Mouse (Mus musculus) Patski (cell line): ENCODE data around the gene Nelfb. TPM values are rescaled to one million over a fixed set of nuclear protein-coding genes. Genes with fewer than 3 reads are reported as not detected.

Experiments
- ATAC-seq: fragments of 100-300 bp; one replicate; pipeline ENCODE4 v1.8.0; 2021
- CTCF ChIA-PET: fragments of 350-600 bp; sonication (Branson Sonifier 250); formaldehyde crosslinking; loops from one replicate; lab custom pipeline; 2022; ENCODE audit warnings: inconsistent platforms; lab: Charles Lee
- POLR2A ChIA-PET: fragments of 350-600 bp; sonication (Branson Sonifier 250); formaldehyde crosslinking; loops from one replicate; lab custom pipeline; 2022; ENCODE audit warnings: antibody characterized with exemption, inconsistent platforms; lab: Charles Lee
- DNase-seq: peaks from one replicate; pipeline ENCODE4 v3.0.0-alpha.2; 2011; ENCODE audit warnings: low read depth, low spot score
- H3K27me3 ChIP-seq: fragments of 371-371 bp; one replicate; pipeline ENCODE4 v1.5.1; 2021
- CTCF ChIP-seq: fragments of 100-300 bp; IDR thresholded peaks from one replicate; pipeline ENCODE4 v1.5.1; 2021
- in situ Hi-C: fragments of 300-500 bp; cut with MboI; formaldehyde crosslinking; loops from 3 replicates; pipeline ENCODE4 v1.11.1; 2018; ENCODE audit warnings: low pct_unique_long_range_greater_than_20kb, mixed read lengths
- polyA plus RNA-seq: library from polyadenylated mRNA; unstranded; gene quantifications from one replicate; pipeline ENCODE4 v1.2.3, GENCODE M21; 2021

Gene Nelfb
- polyA plus RNA-seq, 1 experiment from 2014 or later, result 75.7 TPM

DNA sequence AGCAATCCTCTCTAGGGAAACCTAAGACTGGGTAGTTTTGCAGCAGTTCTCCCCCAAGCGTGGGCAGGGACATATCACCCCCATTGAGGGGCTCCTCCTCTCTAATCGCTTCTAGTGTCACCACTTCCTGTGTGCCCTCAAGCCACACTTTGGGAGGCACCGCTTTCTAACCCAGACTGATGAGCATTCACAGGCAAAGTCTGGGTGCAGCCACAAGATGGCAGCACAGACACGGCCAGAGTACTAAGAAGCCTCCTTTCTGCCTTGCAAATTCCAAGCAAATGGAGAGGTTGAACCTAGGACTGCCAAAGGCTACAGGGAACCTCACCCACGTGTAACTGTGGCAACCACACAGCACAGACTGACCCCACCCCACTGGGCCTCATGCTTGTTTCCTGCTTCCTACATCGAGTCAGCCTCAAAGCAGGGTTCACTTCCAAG is 17.9 kb downstream of the Nelfb start:
- DNase-seq (no peak), ATAC-seq (peak; percentile 70)
- no peaks in the 10 kb centered on the region for H3K27me3 ChIP-seq
- TF ChIP-seq CTCF, result no peak
- in situ Hi-C loops, result no loop called here
- ChIA-PET CTCF (interaction anchor here (1.1 to 2.2 kb wide), 6 partner anchors 10 to 77 kb away, joined by 3 to 25 read pairs (median 6); partner anchors contain the start of gene Nelfb), POLR2A (no interaction called here)

GRCm38 (mm10) chr2:25187841-25188240 is 23.4 kb downstream of the Nelfb start:
- in situ Hi-C loops, result no loop called here
- POLR2A ChIA-PET, result no interaction called here
- peaks cover 6% of the 10 kb centered on the region for H3K27me3 ChIP-seq
- no peak for DNase-seq
- no peak for ATAC-seq
- CTCF ChIA-PET, result interaction anchor here (1.1 to 1.5 kb wide), 2 partner anchors 9 to 41 kb away, joined by 3 to 5 read pairs; no protein-coding TSS in a partner anchor
- TF ChIP-seq CTCF, result no peak

DNA sequence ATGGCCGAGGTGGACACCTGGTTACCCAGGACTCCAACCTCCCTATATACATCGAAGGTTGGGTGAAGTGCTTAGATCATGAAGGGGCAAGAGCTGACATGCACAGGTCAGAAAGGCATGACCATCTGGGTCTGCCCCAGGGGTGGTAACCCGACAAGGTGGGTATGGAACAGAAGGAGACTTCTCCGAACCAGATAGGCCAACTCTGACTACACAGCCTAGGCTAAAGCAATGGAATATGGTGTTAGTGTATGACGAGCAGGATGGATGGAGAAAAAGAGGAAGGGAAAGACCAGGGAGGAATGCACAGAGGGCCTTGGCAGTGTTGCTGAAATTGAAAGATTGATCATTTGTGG is 24.7 kb downstream of the Nelfb start:
- ChIA-PET CTCF (no interaction called here), POLR2A (no interaction called here)
- TF ChIP-seq CTCF, result no peak
- ATAC-seq (no peak), DNase-seq (no peak)
- in situ Hi-C loops, result no loop called here
- peaks cover 19% of the 10 kb centered on the region for H3K27me3 ChIP-seq

DNA sequence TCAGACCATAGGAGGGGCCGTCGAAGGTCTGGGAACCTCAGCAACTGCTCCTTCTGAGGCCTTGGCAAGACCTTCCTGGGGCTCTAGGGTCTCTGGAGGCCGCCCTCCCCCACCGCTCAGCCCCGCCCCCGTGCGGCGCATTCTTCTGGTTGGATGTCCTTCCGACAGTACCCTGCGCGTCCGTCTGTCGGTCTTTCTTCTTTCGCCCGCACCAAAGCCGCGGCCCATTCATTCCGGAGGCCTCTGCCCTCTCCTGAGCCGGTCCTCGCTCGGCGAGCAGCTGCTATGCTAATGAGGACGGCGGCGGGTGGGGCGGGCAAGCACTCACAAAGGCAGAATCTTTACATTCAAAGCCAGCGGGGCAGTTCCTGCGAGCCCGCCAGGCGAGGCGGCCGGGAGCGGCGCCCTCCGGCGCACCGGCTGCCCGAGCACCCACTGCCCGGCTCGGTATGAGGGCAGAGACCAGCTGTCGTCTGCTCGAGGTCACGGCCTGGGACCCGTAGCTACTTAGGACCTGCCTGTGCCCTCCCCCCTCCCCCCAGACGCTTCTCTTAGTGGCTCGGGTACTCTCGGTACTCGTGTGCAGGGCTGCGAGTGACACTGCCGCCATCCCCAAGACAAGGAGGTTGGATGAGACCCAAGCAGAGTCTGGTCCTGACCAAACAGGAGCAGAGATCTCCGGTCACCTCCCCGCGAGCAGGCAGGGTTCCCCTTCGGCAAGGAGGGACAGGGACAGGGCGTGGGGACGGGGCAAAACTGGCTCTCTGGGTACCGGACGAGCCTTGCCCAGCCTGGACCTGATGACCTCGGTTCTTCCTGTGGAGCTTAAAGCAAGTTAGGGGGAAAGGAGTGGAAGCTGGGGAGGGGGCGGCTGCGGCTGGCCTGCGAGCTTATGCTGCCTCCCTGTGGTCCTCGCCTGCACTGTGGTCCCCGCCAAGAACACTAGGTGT is 25.4 kb downstream of the Nelfb start:
- peaks cover 25% of the 10 kb centered on the region for H3K27me3 ChIP-seq
- ATAC-seq (no peak), DNase-seq (no peak)
- no peak for TF ChIP-seq CTCF
- in situ Hi-C loops, result no loop called here
- ChIA-PET POLR2A (no interaction called here), CTCF (no interaction called here)

DNA sequence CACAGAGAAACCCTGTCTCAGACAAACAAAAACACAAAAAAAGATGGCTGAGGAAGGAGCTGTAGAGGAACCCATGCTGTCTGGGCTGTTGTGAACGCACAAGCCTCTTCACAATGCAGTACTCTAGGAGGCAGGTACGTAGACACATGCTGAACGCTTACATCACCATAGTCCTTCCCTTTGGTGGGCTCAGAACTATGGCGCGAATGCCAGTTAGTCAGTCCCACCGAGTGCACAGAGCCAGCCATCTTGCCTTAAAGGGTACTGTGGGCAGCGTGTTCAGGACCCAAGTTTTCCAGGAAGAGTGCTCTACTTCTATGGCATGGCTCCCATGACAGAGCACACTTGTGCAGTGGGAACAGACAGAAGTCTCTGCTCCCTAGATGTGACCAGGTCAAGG is 26.8 kb downstream of the Nelfb start:
- CTCF ChIA-PET, result no interaction called here
- ATAC-seq (no peak), DNase-seq (no peak)
- peaks cover 37% of the 10 kb centered on the region for H3K27me3 ChIP-seq
- POLR2A ChIA-PET, result no interaction called here
- in situ Hi-C loops, result no loop called here
- TF ChIP-seq CTCF, result no peak

DNA sequence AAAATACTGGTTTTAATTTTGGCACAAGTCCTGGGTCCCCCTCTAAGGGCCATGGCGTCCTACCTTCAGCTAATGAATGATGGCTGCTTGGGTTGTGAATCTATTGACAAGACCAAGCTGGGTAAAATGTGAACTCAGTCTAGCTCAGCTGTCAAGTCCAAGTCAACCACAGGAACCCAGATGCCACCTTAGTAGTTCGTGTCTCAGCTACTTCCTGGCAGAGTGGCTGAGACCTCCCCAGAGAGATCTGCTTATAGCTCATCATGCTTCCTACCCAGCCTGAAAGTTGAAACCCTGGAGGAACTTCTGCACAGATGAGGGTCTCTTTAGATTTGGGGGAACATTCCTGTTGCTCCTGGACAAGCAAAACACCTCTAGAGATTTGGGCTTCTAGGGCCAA is 28.0 kb downstream of the Nelfb start:
- no peak for DNase-seq
- no peak for TF ChIP-seq CTCF
- peaks cover 42% of the 10 kb centered on the region for H3K27me3 ChIP-seq
- in situ Hi-C loops, result no loop called here
- ChIA-PET POLR2A (no interaction called here), CTCF (interaction anchor here (1.0 kb wide), 1 partner anchor 45 kb away, joined by 3 read pairs; no protein-coding TSS in a partner anchor)
- no peak for ATAC-seq

GRCm38 (mm10) chr2:25182664-25183063 is 28.6 kb downstream of the Nelfb start:
- ChIA-PET CTCF (no interaction called here), POLR2A (no interaction called here)
- TF ChIP-seq CTCF, result no peak
- peaks cover 42% of the 10 kb centered on the region for H3K27me3 ChIP-seq
- in situ Hi-C loops, result no loop called here
- DNase-seq, result no peak
- ATAC-seq, result no peak

DNA sequence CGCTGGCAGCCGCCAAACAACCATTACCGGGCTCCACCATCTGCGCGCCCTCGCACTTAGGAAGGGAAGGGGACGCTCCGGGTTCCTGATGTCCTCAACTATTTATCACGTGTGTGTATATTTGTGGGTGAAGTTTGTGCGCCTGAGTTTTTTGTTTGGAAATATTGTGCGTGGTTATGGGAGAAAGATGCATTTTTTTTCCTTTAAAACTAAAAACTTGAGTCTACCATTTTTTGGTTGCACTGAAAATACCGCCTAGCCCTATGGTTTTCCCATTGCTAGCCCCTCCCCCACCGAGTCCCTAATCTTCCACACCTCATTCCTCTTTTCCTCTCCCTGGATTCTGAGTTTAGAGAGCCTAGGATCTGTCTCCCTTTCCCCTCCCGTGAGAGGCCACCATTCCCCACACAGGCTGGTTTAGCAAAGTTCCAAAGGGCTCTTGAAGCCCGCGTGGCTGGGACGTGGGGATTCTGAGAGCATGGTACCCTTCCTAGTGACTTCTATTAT is 29.3 kb downstream of the Nelfb start:
- in situ Hi-C loops, result no loop called here
- no peak for DNase-seq

DNA sequence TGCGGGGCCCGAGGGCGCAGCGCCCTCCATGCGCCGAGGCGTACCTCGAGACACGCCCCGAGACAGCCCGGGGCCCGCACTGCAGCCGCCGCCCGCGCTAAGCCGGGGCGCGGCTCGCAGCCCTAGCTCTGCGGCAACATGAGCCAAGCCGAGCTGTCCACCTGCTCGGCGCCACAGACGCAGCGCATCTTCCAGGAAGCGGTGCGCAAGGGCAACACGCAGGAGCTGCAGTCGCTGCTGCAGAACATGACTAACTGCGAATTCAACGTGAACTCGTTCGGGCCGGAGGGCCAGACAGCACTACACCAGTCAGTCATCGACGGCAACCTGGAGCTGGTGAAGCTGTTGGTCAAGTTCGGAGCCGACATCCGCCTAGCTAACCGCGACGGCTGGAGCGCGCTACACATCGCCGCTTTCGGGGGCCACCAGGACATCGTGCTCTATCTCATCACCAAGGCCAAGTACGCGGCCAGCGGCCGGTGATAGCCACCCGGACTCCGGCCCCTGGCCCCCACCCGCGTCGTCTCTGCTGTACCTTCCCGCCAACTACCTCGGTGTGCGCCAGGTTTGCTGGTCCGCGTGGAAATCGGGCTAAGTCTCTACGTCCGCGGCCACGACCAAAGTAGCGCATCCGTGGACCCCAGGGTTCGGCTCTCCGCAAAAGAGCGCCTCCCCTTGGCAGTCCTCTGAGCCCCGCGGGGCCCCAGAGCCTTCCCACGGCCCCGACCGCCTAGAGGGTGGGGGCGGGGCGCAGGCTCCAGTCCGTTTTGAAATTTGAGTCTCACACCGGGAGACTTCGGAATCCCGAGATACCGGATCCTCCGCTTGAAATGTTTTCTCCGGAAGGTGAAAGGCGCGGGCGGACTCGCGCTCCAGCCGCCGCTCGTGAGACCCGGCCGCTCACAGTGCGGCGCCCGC is 30.1 kb downstream of the Nelfb start:
- DNase-seq (no peak), ATAC-seq (no peak)
- in situ Hi-C loops, result no loop called here
- H3K27me3 ChIP-seq, result peaks cover 42% of the 10 kb centered on the region
- TF ChIP-seq CTCF, result no peak
- CTCF ChIA-PET, result no interaction called here
- POLR2A ChIA-PET, result no interaction called here

More for the DNA sequence above, 29.3 kb downstream of the Nelfb start:
- H3K27me3 ChIP-seq, result peaks cover 42% of the 10 kb centered on the region
- POLR2A ChIA-PET, result no interaction called here
- CTCF ChIA-PET, result no interaction called here
- ATAC-seq, result no peak
- TF ChIP-seq CTCF, result no peak

- H3K27me3 ChIP-seq, result peaks cover 42% of the 10 kb centered on the region
- in situ Hi-C loops, result no loop called here
- TF ChIP-seq CTCF, result no peak
- ChIA-PET CTCF (no interaction called here), POLR2A (no interaction called here)
- DNase-seq (no peak), ATAC-seq (no peak)
Observed at GRCm38 (mm10) chr2:25180478-25180903, 30.8 kb downstream of the Nelfb start, which contains the start of gene Nrarp. Gene Nrarp (plus strand): TSS chr2:25180758.
